Mouse (Mus musculus) CH12.LX (cell line): ENCODE results near the gene Clec4a3. TPM values are rescaled to one million over a fixed set of nuclear protein-coding genes. Genes with fewer than 3 reads are reported as not detected.
"Not testable (repeated sequence)": the region's sequence is repeated elsewhere in the genome, so short reads cannot be mapped to it uniquely, and the experiment has no call there.

Experiments used
- DNase-seq: peaks from one replicate; pipeline ENCODE4 v3.0.0-alpha.2; 2013; ENCODE audit errors: extremely low read depth
- H3K27ac ChIP-seq: 2 replicates; pipeline ENCODE4 v1.5.1; 2012; ENCODE audit warnings: low read depth, mild to moderate bottlenecking, control low read depth, moderate library complexity; ENCODE audit not compliant: insufficient read depth
- H3K27me3 ChIP-seq: replicated peaks from 2 replicates; pipeline ENCODE3; 2012; ENCODE audit warnings: inconsistent platforms
- H3K36me3 ChIP-seq, 2 experiments: replicated peaks in 1 of 2; 2 replicates each; pipeline versions ENCODE3 to v1.6.1; 2012; ENCODE audit warnings: inconsistent platforms in 1 of 2, low read length in 1 of 2, mild to moderate bottlenecking in 1 of 2, mixed read lengths in 1 of 2, moderate library complexity in 1 of 2; ENCODE audit not compliant: control insufficient read depth in 1 of 2, insufficient read depth in 1 of 2
- H3K4me1 ChIP-seq, 2 experiments: 2 replicates each; pipeline ENCODE4 v1.6.1; 2012; ENCODE audit warnings: inconsistent platforms in 1 of 2, moderate library complexity in 1 of 2; ENCODE audit not compliant: insufficient read depth in 2 of 2, control insufficient read depth in 1 of 2
- H3K4me2 ChIP-seq: 2 replicates; pipeline ENCODE4 v1.6.1; 2012; ENCODE audit warnings: low read depth, mild to moderate bottlenecking, control low read depth; ENCODE audit not compliant: poor library complexity, insufficient read depth, severe bottlenecking
- H3K4me3 ChIP-seq, 3 experiments: fragments of 150-350 bp in 1 of 3; sonication (generic) in 1 of 3; replicated peaks in 1 of 3; 2 replicates each; pipeline versions ENCODE3 to v1.5.1; 2011 to 2012; ENCODE audit warnings: low read depth in 2 of 3, low read length in 2 of 3, mild to moderate bottlenecking in 2 of 3, moderate library complexity in 2 of 3, control low read depth in 1 of 3, improper control_type of control experiment in 1 of 3, inconsistent platforms in 1 of 3, mixed read lengths in 1 of 3; ENCODE audit not compliant: poor library complexity in 1 of 3
- H3K79me2 ChIP-seq: replicated peaks from 2 replicates; pipeline ENCODE4 v1.6.1; 2012; ENCODE audit warnings: mild to moderate bottlenecking, moderate library complexity; ENCODE audit not compliant: control insufficient read depth, poor library complexity, insufficient read depth, severe bottlenecking; ENCODE audit errors: extremely low read depth
- H3K9ac ChIP-seq: 2 replicates; pipeline ENCODE4 v1.6.1; 2012; ENCODE audit warnings: low read depth, mild to moderate bottlenecking, control low read depth, moderate library complexity; ENCODE audit not compliant: insufficient read depth
- H3K9me3 ChIP-seq: replicated peaks from 2 replicates; pipeline ENCODE3; 2012; ENCODE audit warnings: low read length, inconsistent platforms, mixed read lengths
- BHLHE40 ChIP-seq: IDR thresholded peaks from 2 replicates; pipeline ENCODE4 v1.6.1; 2011; ENCODE audit warnings: mild to moderate bottlenecking, low read depth, low read length, improper control_type of control experiment
- CHD1 ChIP-seq: IDR thresholded peaks from 2 replicates; pipeline ENCODE4 v1.6.1; 2012; ENCODE audit warnings: low read depth, low read length, improper control_type of control experiment, inconsistent platforms
- CHD2 ChIP-seq: IDR thresholded peaks from 2 replicates; pipeline ENCODE4 v1.6.1; 2011; ENCODE audit warnings: low read length, improper control_type of control experiment
- CTCF ChIP-seq, 2 experiments: IDR thresholded peaks in 1 of 2; conservative IDR thresholded peaks in 1 of 2; 2 replicates each; pipeline ENCODE4 v1.5.1; 2011 to 2012; ENCODE audit warnings: low read depth in 2 of 2, low read length in 2 of 2, improper control_type of control experiment in 1 of 2, inconsistent platforms in 1 of 2, mild to moderate bottlenecking in 1 of 2, moderate library complexity in 1 of 2
- ELF1 ChIP-seq: IDR thresholded peaks from 2 replicates; pipeline ENCODE4 v1.6.1; 2014; ENCODE audit warnings: low read depth, mild to moderate bottlenecking, inconsistent platforms, low read length, improper control_type of control experiment
- EP300 ChIP-seq: IDR thresholded peaks from 2 replicates; pipeline ENCODE4 v1.6.1; 2011; ENCODE audit warnings: low read length, improper control_type of control experiment
- ETS1 ChIP-seq: conservative IDR thresholded peaks from 2 replicates; pipeline ENCODE4 v1.6.1; 2012; ENCODE audit warnings: low read depth, mild to moderate bottlenecking, inconsistent platforms, low read length, improper control_type of control experiment, moderate library complexity
- GABPA ChIP-seq: IDR thresholded peaks from 2 replicates; pipeline ENCODE4 v1.6.1; 2012; ENCODE audit warnings: low read depth, low read length, improper control_type of control experiment, inconsistent platforms; ENCODE audit not compliant: insufficient replicate concordance
- HCFC1 ChIP-seq: IDR thresholded peaks from 2 replicates; pipeline ENCODE4 v1.6.1; 2012; ENCODE audit warnings: low read depth, mild to moderate bottlenecking, inconsistent platforms, low read length, improper control_type of control experiment
- JUN ChIP-seq: IDR thresholded peaks from 2 replicates; pipeline ENCODE4 v1.6.1; 2011; ENCODE audit warnings: low read depth, mild to moderate bottlenecking, low read length, improper control_type of control experiment, moderate library complexity; ENCODE audit not compliant: insufficient read depth
- JUND ChIP-seq: conservative IDR thresholded peaks from 2 replicates; pipeline ENCODE4 v1.6.1; 2011; ENCODE audit warnings: low read depth, low read length, improper control_type of control experiment
- KAT2A ChIP-seq: IDR thresholded peaks from 2 replicates; pipeline ENCODE4 v1.6.1; 2012; ENCODE audit warnings: low read length, improper control_type of control experiment, inconsistent platforms; ENCODE audit not compliant: insufficient replicate concordance
- MAFK ChIP-seq: IDR thresholded peaks from 2 replicates; pipeline ENCODE4 v1.6.1; 2011; ENCODE audit warnings: low read length, improper control_type of control experiment; ENCODE audit not compliant: insufficient replicate concordance
- MAX ChIP-seq: IDR thresholded peaks from 2 replicates; pipeline ENCODE4 v1.6.1; 2011; ENCODE audit warnings: low read length, improper control_type of control experiment
- MAZ ChIP-seq: IDR thresholded peaks from 2 replicates; pipeline ENCODE4 v1.6.1; 2012; ENCODE audit warnings: low read depth, mild to moderate bottlenecking, inconsistent platforms, low read length, improper control_type of control experiment, moderate library complexity
- MXI1 ChIP-seq: IDR thresholded peaks from 2 replicates; pipeline ENCODE4 v1.6.1; 2011; ENCODE audit warnings: mild to moderate bottlenecking, low read depth, low read length, improper control_type of control experiment
- MYC ChIP-seq: IDR thresholded peaks from 2 replicates; pipeline ENCODE4 v1.6.1; 2011; ENCODE audit warnings: low read depth, mild to moderate bottlenecking, improper control_type of control experiment, low read length
- PAX5 ChIP-seq: IDR thresholded peaks from 2 replicates; pipeline ENCODE4 v1.6.1; 2012; ENCODE audit warnings: low read length, inconsistent platforms, mixed read lengths
- RAD21 ChIP-seq: IDR thresholded peaks from 2 replicates; pipeline ENCODE4 v1.6.1; 2011; ENCODE audit warnings: low read depth, mild to moderate bottlenecking, low read length, improper control_type of control experiment, moderate library complexity
- RCOR1 ChIP-seq: conservative IDR thresholded peaks from 2 replicates; pipeline ENCODE4 v1.6.1; 2012; ENCODE audit warnings: low read depth, mild to moderate bottlenecking, inconsistent platforms, low read length, improper control_type of control experiment
- SIN3A ChIP-seq: IDR thresholded peaks from 2 replicates; pipeline ENCODE4 v1.6.1; 2012; ENCODE audit warnings: low read length, improper control_type of control experiment, inconsistent platforms
- SMC3 ChIP-seq: IDR thresholded peaks from 2 replicates; pipeline ENCODE4 v1.6.1; 2011; ENCODE audit warnings: low read depth, low read length, improper control_type of control experiment
- TCF12 ChIP-seq: IDR thresholded peaks from 2 replicates; pipeline ENCODE4 v1.6.1; 2014; ENCODE audit warnings: low read depth, mild to moderate bottlenecking, inconsistent platforms, low read length, improper control_type of control experiment
- UBTF ChIP-seq: IDR thresholded peaks from 2 replicates; pipeline ENCODE4 v1.6.1; 2012; ENCODE audit warnings: low read depth, mild to moderate bottlenecking, inconsistent platforms, low read length, improper control_type of control experiment, moderate library complexity
- USF2 ChIP-seq: conservative IDR thresholded peaks from 2 replicates; pipeline ENCODE4 v1.6.1; 2011; ENCODE audit warnings: low read depth, low read length, improper control_type of control experiment
- ZKSCAN1 ChIP-seq: IDR thresholded peaks from 2 replicates; pipeline ENCODE4 v1.6.1; 2012; ENCODE audit warnings: low read depth, inconsistent platforms, low read length, improper control_type of control experiment, borderline replicate concordance
- dilution Hi-C: fragments of 300-500 bp; cut with MboI; formaldehyde crosslinking; loops from 2 replicates; pipeline ENCODE4 v1.14.3; 2020; ENCODE audit warnings: low sequenced_read_pairs; ENCODE audit not compliant: extremely low pct_unique_long_range_greater_than_20kb, extremely low pct_ligation_motif_present
- in situ Hi-C: fragments of 300-500 bp; cut with MboI; formaldehyde crosslinking; loops from 3 replicates; pipeline ENCODE4 v1.14.3; 2019; ENCODE audit warnings: low sequenced_read_pairs, low pct_ligation_motif_present, low pct_unique_long_range_greater_than_20kb, mixed read lengths
- polyA plus RNA-seq: library from polyadenylated mRNA; unstranded; fragments of >175 nt; gene quantifications from 2 replicates; pipeline ENCODE4 v1.2.1, GENCODE M21; 2012; ENCODE audit warnings: low read depth; ENCODE audit not compliant: insufficient read length
- total RNA-seq, 2 experiments: library from RNA; depleted of rRNA; stranded (reverse); fragments of 300-350 nt in 1 of 2; fragments of >200 nt in 1 of 2; gene quantifications; 2 replicates each; pipeline ENCODE4 v1.2.3; 2012 to 2014

The Clec4a3 gene
- total and polyA plus RNA-seq, 3 experiments = not detected

GRCm38 (mm10) chr6:122969048-122969447 lies 16.7 kb downstream of the Clec4a3 start:
- no peaks in the 10 kb centered on the region for H3K4me1 ChIP-seq
- no peak for DNase-seq
- TF ChIP-seq MAX (no peak), GABPA (no peak), RCOR1 (no peak), CHD1 (no peak), MAFK (no peak), MXI1 (no peak), CTCF (conservative IDR thresholded peaks at IDR 0.05 in 1 of 2, IDR thresholded peaks at IDR 0.05 in 1 of 2; ENCODE audit: low read depth in 2 of 2, low read length in 2 of 2) (no peak), CHD2 (no peak), PAX5 (no peak), ZKSCAN1 (no peak), RAD21 (no peak), TCF12 (no peak), JUND (no peak), USF2 (no peak), BHLHE40 (no peak), ETS1 (no peak), EP300 (no peak)
- H3K4me3 ChIP-seq = no peak overlapping the region
- dilution Hi-C loops = no loop called here
- peaks cover 3% of the 10 kb centered on the region for H3K27me3 ChIP-seq
- in situ Hi-C loops = no loop called here
- H3K27ac ChIP-seq = no peak overlapping the region
- H3K9me3 ChIP-seq = no peaks in the 10 kb centered on the region
- no peaks in the 10 kb centered on the region for H3K36me3 ChIP-seq
- H3K4me2 ChIP-seq = no peak overlapping the region
- no peak overlapping the region for H3K9ac ChIP-seq
- no peaks in the 10 kb centered on the region for H3K79me2 ChIP-seq

GRCm38 (mm10) chr6:122989876-122990437 lies 37.6 kb downstream of the Clec4a3 start, which contains the start of gene Clec4a4:
Gene Clec4a4, plus strand, starts transcription at chr6:122990367.
- H3K79me2 ChIP-seq = no peaks in the 10 kb centered on the region
- no peaks in the 10 kb centered on the region for H3K36me3 ChIP-seq
- H3K27me3 ChIP-seq = peaks cover 4% of the 10 kb centered on the region
- in situ Hi-C loops (no loop called here), dilution Hi-C loops (no loop called here)
- no peak within 1 kb of the TSS for H3K27ac ChIP-seq
- TF ChIP-seq CHD1 = no peak
- no peak for TF ChIP-seq MAZ
- no peak for TF ChIP-seq HCFC1
- no peak for TF ChIP-seq KAT2A
- TF ChIP-seq USF2 = no peak
- TF ChIP-seq ELF1 = no peak
- no peak for TF ChIP-seq TCF12
- no peak for TF ChIP-seq SIN3A
- no peak for TF ChIP-seq UBTF
- TF ChIP-seq JUN = no peak
- TF ChIP-seq MYC = no peak
- no peak for TF ChIP-seq SMC3
- no peak for TF ChIP-seq PAX5
- no peak for TF ChIP-seq RAD21
- no peak for TF ChIP-seq JUND
- no peaks in the 10 kb centered on the region for H3K4me1 ChIP-seq
- H3K4me3 ChIP-seq = no peak within 1 kb of the TSS
- H3K9me3 ChIP-seq = no peaks in the 10 kb centered on the region
- no peak within 1 kb of the TSS for H3K9ac ChIP-seq
- H3K4me2 ChIP-seq = no peak within 1 kb of the TSS
- no peak for DNase-seq

- H3K79me2 ChIP-seq, H3K4me1 ChIP-seq, H3K27ac ChIP-seq, H3K27me3 ChIP-seq, H3K9ac ChIP-seq, H3K36me3 ChIP-seq, DNase-seq, dilution Hi-C loops, H3K4me3 ChIP-seq, H3K4me2 ChIP-seq, H3K9me3 ChIP-seq: not testable (repeated sequence)
- in situ Hi-C loops = loop anchor here (10.0 kb wide), 1 partner anchor 110 kb away; no protein-coding TSS in a partner anchor
Measured at GRCm38 (mm10) chr6:123004696-123005095, 52.4 kb downstream of the Clec4a3 start.
